Mouse (Mus musculus) G1E (cell line): ENCODE measurements around the gene Prkaca. TPM values are rescaled to one million over a fixed set of nuclear protein-coding genes. Genes with fewer than 3 reads are reported as not detected.
A peak's percentile ranks its signal among the peaks of the same experiment; 100 is the strongest.

Experiments used
- ATAC-seq: 2 replicates; pipeline ENCODE4 v1.8.0; 2016; ENCODE audit warnings: mild to moderate bottlenecking; ENCODE audit not compliant: insufficient number of reproducible peaks, poor library complexity, low FRiP score, severe bottlenecking; ENCODE audit errors: extremely low read depth
- DNase-seq: peaks from one replicate; pipeline ENCODE4 v3.0.0; 2012; ENCODE audit warnings: low spot score
- H3K27me3 ChIP-seq: 2 replicates; pipeline ENCODE4 v1.6.1; 2012; ENCODE audit warnings: mild to moderate bottlenecking, low read length, inconsistent platforms; ENCODE audit not compliant: insufficient read depth
- H3K36me3 ChIP-seq: replicated peaks from 2 replicates; pipeline ENCODE3; 2012; ENCODE audit warnings: mild to moderate bottlenecking, inconsistent platforms
- H3K4me1 ChIP-seq: 2 replicates; pipeline ENCODE4 v1.6.1; 2012; ENCODE audit warnings: low read depth, low read length, inconsistent platforms, mixed read lengths; ENCODE audit not compliant: insufficient read depth
- H3K4me3 ChIP-seq: 2 replicates; pipeline ENCODE4 v1.5.1; 2012; ENCODE audit warnings: low read depth, mild to moderate bottlenecking, inconsistent platforms, low read length, moderate library complexity, mixed read lengths
- H3K9me3 ChIP-seq: replicated peaks from 2 replicates; pipeline ENCODE4 v1.6.1; 2012; ENCODE audit warnings: inconsistent platforms
- CTCF ChIP-seq: IDR thresholded peaks from 2 replicates; pipeline ENCODE4 v1.5.1; 2012; ENCODE audit warnings: low read depth, low read length, inconsistent platforms, mixed read lengths
- GATA1 ChIP-seq: IDR thresholded peaks from 2 replicates; pipeline ENCODE4 v1.6.1; 2012; ENCODE audit warnings: borderline replicate concordance, low read length, inconsistent platforms, mixed read lengths
- GATA2 ChIP-seq: IDR thresholded peaks from 2 replicates; pipeline ENCODE4 v1.6.1; 2012; ENCODE audit warnings: low read depth, low read length, inconsistent platforms, borderline replicate concordance
- POLR2AphosphoS5 ChIP-seq: IDR thresholded peaks from 2 replicates; pipeline ENCODE4 v1.6.1; 2012; ENCODE audit warnings: low read depth, low read length, inconsistent platforms; ENCODE audit not compliant: insufficient replicate concordance
- TAL1 ChIP-seq: conservative IDR thresholded peaks from 2 replicates; pipeline ENCODE4 v1.6.1; 2012; ENCODE audit warnings: low read depth, low read length, inconsistent platforms, mixed read lengths
- polyA plus RNA-seq: library from polyadenylated mRNA; stranded (reverse); fragments of >175 nt; gene quantifications from 2 replicates; pipeline ENCODE4 v1.2.3, GENCODE M21; 2012
- total RNA-seq, 2 experiments: library from RNA; stranded (forward) in 1 of 2; stranded (reverse) in 1 of 2; fragments of 200-1000 nt in 1 of 2; fragments of >200 nt in 1 of 2; fragmentation: Nextera tagmentation in 1 of 2; gene quantifications; 2 replicates each; pipeline ENCODE4 v1.2.3; 2014 to 2017

The Prkaca gene
- total and polyA plus RNA-seq, 3 experiments: 32.2 to 99.3 (median 46.9) TPM

DNA sequence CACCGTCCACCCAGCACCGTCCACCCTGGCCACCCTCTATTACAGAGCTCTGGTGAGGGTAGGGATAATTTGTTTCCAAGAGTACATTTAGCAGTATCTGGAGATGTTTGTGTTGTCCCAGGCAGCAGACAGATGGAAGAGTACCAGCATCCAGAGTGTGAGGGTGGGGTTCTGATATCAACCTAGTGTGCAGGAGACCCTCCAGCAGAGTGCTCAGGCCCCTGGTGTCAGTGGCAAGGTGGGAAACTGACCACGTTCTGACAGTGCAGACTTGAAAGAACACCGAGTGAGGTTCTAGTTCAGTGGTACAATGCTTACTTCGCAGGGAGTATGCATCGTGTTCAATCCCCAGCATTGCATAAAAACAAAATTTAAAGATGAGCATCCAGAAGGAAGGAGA lies 1.1 kb upstream of the Prkaca start:
- DNase-seq: no peak
- Histone ChIP-seq H3K4me1 (peaks cover 36% of the 10 kb centered on the region), H3K4me3 (peak overlapping the region; percentile 98; the same call in 1 of the 2 replicates), H3K9me3 (no peaks in the 10 kb centered on the region), H3K27me3 (no peaks in the 10 kb centered on the region), H3K36me3 (peaks cover 71% of the 10 kb centered on the region)
- TF ChIP-seq GATA1 (no peak), GATA2 (no peak), POLR2AphosphoS5 (no peak)
- ATAC-seq: no peak

DNA sequence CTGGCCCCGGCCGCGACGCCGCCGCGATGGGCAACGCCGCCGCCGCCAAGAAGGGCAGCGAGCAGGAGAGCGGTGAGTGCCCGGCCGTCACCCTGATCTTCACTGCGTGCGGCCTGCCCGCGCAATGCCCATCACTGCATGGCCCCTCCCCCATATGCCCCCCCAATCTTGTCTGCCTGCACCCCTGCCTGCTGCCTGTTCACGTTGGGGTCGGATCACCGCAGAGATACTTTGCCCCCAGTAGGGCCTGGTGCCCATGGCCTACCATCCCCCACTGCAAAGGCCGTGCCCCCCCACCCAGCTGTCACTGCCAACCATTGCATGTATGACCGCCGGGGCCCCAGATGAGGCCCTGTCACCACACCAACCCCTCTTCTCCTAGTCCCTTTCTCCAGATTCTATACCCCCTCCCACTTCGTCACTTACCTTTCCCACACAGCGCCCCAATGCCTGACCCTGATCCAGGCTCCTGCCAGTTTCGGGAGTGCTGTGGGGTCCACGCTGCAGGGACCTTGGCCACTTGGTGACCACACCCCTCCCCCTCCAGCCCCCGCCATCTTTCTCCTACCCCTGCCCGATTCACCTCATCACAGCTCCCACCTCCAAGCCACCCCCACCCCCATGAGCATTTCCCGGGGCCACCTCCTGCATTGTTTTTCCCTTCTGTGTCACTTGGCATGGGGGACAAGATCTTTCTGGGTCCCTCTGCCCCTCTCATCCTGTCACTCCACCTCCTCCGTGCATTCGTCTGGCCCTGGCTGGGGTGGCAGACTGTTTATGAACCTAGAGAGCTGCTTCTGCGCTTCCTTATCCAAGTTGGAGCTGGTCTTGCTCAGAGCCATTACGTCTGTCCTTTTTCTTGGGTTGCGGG lies 603 bp downstream of the Prkaca start:
- Histone ChIP-seq H3K36me3 (peaks cover 71% of the 10 kb centered on the region), H3K4me3 (peak overlapping the region; percentile 98), H3K9me3 (no peaks in the 10 kb centered on the region), H3K27me3 (no peaks in the 10 kb centered on the region), H3K4me1 (peaks cover 51% of the 10 kb centered on the region)
- no peak for ATAC-seq
- TF ChIP-seq CTCF (no peak), TAL1 (no peak), GATA2 (no peak), GATA1 (no peak), POLR2AphosphoS5 (no peak)
- no peak for DNase-seq

DNA sequence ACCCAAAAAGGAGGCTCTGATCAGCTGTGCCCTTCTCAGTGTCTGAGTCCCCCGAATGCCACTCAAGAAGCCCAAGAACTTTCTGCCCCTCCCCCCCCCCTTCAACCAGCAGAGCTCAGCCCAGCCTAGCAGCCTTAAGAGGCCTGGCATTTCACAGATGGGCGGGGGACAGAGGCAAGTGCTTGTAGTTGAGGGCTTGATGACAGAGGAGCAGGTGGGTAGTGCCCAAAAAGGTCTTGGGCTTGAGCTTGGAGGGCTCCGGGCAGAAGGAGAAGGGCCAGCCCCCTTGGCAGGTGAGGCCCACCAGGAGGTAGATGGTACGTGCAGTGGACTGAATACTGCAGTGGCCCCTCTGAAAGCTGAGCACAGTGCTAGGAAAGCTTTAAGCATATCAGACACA lies 1.7 kb downstream of the Prkaca start:
- no peaks in the 10 kb centered on the region for H3K27me3 ChIP-seq
- no peak for DNase-seq
- H3K4me1 ChIP-seq: peaks cover 53% of the 10 kb centered on the region
- H3K36me3 ChIP-seq: peaks cover 70% of the 10 kb centered on the region
- TF ChIP-seq POLR2AphosphoS5 (no peak), GATA1 (no peak), TAL1 (no peak), GATA2 (no peak), CTCF (no peak)
- no peak overlapping the region for H3K4me3 ChIP-seq
- no peak for ATAC-seq
- no peaks in the 10 kb centered on the region for H3K9me3 ChIP-seq

DNA sequence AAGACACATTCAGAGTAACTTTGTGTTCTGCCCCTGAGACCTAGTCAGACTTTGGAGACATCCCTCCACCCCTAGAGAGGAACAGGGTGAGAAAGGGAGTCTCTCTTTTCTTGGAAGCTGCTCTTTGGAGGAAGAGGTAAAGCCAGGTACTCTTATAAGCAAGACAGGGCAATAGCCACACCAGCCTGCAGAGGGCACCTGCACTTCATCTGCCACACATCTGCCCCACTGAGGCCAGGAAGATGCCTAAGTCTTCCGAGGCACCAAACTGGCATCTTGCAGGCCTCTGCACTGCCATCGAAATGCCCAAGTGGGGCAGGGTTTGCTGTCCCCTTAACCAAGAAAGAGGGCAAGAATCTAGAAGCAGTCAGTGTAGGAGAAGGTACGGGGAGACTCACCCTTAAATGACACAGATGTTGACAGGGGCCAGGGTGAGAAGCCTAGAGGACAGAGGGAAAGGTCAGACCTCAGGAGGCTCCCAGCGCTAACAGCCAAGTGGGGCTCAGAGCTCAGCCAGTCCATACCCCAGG lies 3.4 kb downstream of the Prkaca start:
- no peak for TF ChIP-seq POLR2AphosphoS5
- TF ChIP-seq CTCF: no peak; the same call in 1 of the 2 replicates
- TF ChIP-seq TAL1: no peak
- TF ChIP-seq GATA2: no peak
- no peak for TF ChIP-seq GATA1
- DNase-seq (no peak), ATAC-seq (no peak)
- Histone ChIP-seq H3K36me3 (peaks cover 74% of the 10 kb centered on the region), H3K4me1 (peaks cover 49% of the 10 kb centered on the region), H3K9me3 (no peaks in the 10 kb centered on the region), H3K4me3 (no peak overlapping the region), H3K27me3 (no peaks in the 10 kb centered on the region)

DNA sequence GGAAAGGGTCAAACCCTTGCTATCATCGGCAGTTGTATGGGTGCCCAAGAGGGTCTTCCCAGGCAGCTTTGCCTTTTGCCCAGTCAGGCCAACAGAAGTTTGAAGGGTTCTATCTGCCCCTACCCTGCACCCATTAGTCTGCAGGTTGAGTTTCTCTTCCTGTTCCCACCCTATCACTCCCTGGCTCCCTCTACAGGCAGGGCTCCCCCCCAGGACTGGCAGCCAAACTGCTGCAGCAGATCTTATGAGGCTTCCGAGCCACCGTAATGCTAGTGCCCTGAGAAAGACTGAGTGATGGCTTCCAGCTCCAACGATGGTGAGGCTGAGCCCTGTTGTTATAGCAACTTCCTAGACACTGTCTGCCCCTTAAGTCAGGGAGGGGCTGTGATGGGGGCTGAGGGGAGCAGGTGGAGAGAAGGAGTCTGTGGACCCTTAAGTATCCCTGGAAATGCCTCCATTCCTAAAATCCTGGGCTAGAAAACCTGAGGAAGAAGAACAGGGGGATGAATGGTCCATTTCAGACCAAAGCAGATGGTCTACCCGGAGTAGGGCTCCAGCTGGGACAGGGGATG lies 4.1 kb downstream of the Prkaca start:
- no peak overlapping the region for H3K4me3 ChIP-seq
- peaks cover 74% of the 10 kb centered on the region for H3K36me3 ChIP-seq
- ATAC-seq (no peak), DNase-seq (no peak)
- no peaks in the 10 kb centered on the region for H3K27me3 ChIP-seq
- peaks cover 42% of the 10 kb centered on the region for H3K4me1 ChIP-seq
- H3K9me3 ChIP-seq: no peaks in the 10 kb centered on the region
- TF ChIP-seq CTCF (no peak), POLR2AphosphoS5 (no peak), GATA1 (no peak), TAL1 (no peak)

DNA sequence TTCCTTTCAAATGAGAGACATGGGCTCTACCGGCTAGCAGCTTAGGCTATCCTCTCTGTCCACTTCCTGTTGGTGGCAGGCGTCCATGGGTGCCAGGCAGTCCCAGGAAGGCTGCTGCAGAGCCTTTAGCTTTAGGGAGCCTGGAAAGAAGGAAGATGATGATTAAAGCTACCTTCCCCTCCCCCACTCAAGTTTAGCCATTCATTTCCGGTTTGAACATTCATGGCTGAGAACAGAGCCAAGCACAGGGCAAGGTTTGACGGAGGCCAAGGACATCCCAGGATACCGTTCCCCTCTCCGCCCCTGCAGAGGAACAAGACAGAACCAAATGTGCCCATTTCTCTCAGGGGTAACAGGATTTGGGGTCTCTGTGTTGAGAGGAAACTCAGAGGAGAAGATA lies 4.9 kb downstream of the Prkaca start:
- Histone ChIP-seq H3K27me3 (no peaks in the 10 kb centered on the region), H3K9me3 (no peaks in the 10 kb centered on the region), H3K36me3 (peaks cover 78% of the 10 kb centered on the region), H3K4me1 (peaks cover 37% of the 10 kb centered on the region), H3K4me3 (no peak overlapping the region)
- ATAC-seq (no peak), DNase-seq (no peak)
- TF ChIP-seq GATA1: no peak
- TF ChIP-seq GATA2: no peak
- TF ChIP-seq POLR2AphosphoS5: no peak
- TF ChIP-seq CTCF: no peak
- no peak for TF ChIP-seq TAL1

DNA sequence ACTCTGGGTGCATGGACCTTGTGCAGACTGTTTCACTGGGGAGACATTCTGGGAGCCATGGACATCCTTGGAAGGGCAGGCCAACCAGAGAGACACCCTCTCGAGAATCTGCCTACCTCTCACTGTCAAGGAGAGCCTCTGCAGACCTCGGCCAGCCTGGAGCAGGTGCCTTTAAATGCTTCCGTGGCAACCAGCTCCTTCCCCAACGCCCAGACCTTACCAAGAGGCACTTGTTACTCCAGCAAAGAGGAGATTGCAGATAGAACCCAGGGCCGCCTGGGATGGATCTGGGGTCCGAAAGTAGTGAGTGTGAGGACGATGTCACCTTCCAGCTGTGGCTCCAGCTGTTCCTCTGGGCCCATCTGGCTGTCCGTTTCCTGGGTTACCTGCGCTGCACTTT lies 5.4 kb downstream of the Prkaca start:
- H3K27me3 ChIP-seq: no peaks in the 10 kb centered on the region
- peaks cover 79% of the 10 kb centered on the region for H3K36me3 ChIP-seq
- no peak for TF ChIP-seq GATA1
- no peak for TF ChIP-seq POLR2AphosphoS5
- TF ChIP-seq GATA2: no peak
- TF ChIP-seq TAL1: no peak
- no peak for TF ChIP-seq CTCF
- H3K4me1 ChIP-seq: peaks cover 35% of the 10 kb centered on the region
- no peak for DNase-seq
- ATAC-seq: no peak
- no peaks in the 10 kb centered on the region for H3K9me3 ChIP-seq
- H3K4me3 ChIP-seq: no peak overlapping the region
